ENCODE assay signal across 10 mouse cellular contexts in the genomic region with DNA sequence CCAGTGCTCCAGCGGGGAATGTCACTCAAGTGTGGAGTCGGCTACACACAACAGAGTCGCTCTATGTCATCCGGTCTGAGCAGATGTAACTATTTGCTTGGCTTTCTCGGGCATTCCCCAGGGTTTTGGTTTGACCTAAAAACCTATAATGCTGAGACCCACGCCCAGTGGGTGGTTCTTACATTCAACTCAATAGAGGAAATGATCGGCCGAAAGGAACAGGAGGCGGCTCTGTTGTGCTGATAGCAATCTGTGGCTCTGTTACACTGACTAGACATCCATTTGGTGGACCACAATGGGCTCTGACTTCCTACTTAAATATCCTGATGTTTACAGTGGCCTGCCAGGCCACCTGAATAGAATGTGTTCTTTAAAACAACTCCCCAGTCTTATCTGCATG. TPM values are rescaled to one million over a fixed set of nuclear protein-coding genes. Genes with fewer than 3 reads are reported as not detected.
DNase-seq lines count a peak whose midpoint lies in the region; ATAC-seq lines count a peak whose summit lies in the region.
"Had no signal": no experiment of that assay in that cellular context is flagged by ENCODE, and none has a peak within 500 bp of the region (broad histone marks: within the 10 kb centered on the region; RNA-seq: fewer than 3 reads in every experiment).

No protein-coding gene starts in this region.

- H3K4me2 ChIP-seq in hindbrain, embryonic 13.5 days, result no peak overlapping the region
- H3K4me2 ChIP-seq in forebrain, embryonic 14.5 days (ENCODE audit: low read length), result no peak overlapping the region
- H3K4me2 ChIP-seq: midbrain, embryonic 15.5 days had no signal

- peak; percentile 18 for DNase-seq in gastrocnemius, postnatal 14 days
- no peak for DNase-seq in gastrocnemius, postnatal 10 days
- DNase-seq in heart, postnatal 14 days, result peak; percentile 33 to 49
- peak; percentile 44 for DNase-seq in lung, postnatal 14 days
- DNase-seq in ovary, postnatal 14 days (ENCODE audit: low spot score), result no peak
- DNase-seq in forebrain, embryonic 14.5 days (ENCODE audit: low spot score), result no peak

- intact Hi-C loops in gastrocnemius, postnatal 14 days (cut with DNase I; ENCODE audit: low total_unique reads), result no loop called here
- intact Hi-C loops in heart, postnatal 14 days (cut with DNase I), result no loop called here

- peak; percentile 92 for ATAC-seq in CD4-positive, CD25-positive, alpha-beta regulatory T cell, adult 4 months
- ATAC-seq in hindbrain, embryonic 13.5 days (ENCODE audit: low FRiP score), result no peak
- no peak for ATAC-seq in forebrain, embryonic 14.5 days
- ATAC-seq: hindbrain, embryonic 16.5 days; midbrain, embryonic 15.5 days had no signal

- H3K9ac ChIP-seq in hindbrain, embryonic 13.5 days, result no peak overlapping the region
- H3K9ac ChIP-seq in forebrain, embryonic 14.5 days (ENCODE audit: low read length), result no peak overlapping the region
- H3K9ac ChIP-seq: midbrain, embryonic 15.5 days had no signal

- 74% methylated on average over 9 of the region's 9 CpGs for WGBS in hindbrain, embryonic 13.5 days
- WGBS in forebrain, embryonic 14.5 days, result 85% methylated on average over 9 of the region's 9 CpGs

- 0 out of 2 replicates have a peak, but pooled peaks cover 4% of the 10 kb centered on the region for H3K4me1 ChIP-seq in hindbrain, embryonic 13.5 days (replicated peaks)
- no peaks in the 10 kb centered on the region for H3K4me1 ChIP-seq in forebrain, embryonic 14.5 days (ENCODE audit: control insufficient read depth, insufficient read depth, low read length)
- H3K4me1 ChIP-seq: midbrain, embryonic 15.5 days had no signal

- H3K36me3 ChIP-seq in hindbrain, embryonic 13.5 days, result no peaks in the 10 kb centered on the region
- H3K36me3 ChIP-seq in forebrain, embryonic 14.5 days (ENCODE audit: control insufficient read depth, insufficient read depth, low read length), result no peaks in the 10 kb centered on the region
- H3K36me3 ChIP-seq: midbrain, embryonic 15.5 days had no signal

- H3K27ac ChIP-seq in hindbrain, embryonic 13.5 days, result no peak overlapping the region
- no peak overlapping the region for H3K27ac ChIP-seq in forebrain, embryonic 14.5 days (ENCODE audit: low read depth, low read length)
- H3K27ac ChIP-seq: midbrain, embryonic 15.5 days had no signal

- H3K4me3 ChIP-seq in hindbrain, embryonic 13.5 days, result no peak overlapping the region
- no peak overlapping the region for H3K4me3 ChIP-seq in forebrain, embryonic 14.5 days (ENCODE audit: low read depth, low read length)
- H3K4me3 ChIP-seq: midbrain, embryonic 15.5 days had no signal

- H3K9me3 ChIP-seq in hindbrain, embryonic 13.5 days, result no peaks in the 10 kb centered on the region
- H3K9me3 ChIP-seq in forebrain, embryonic 14.5 days (replicated peaks; ENCODE audit: control insufficient read depth, low read length), result no peaks in the 10 kb centered on the region
- H3K9me3 ChIP-seq: midbrain, embryonic 15.5 days had no signal

- no peaks in the 10 kb centered on the region for H3K27me3 ChIP-seq in hindbrain, embryonic 13.5 days
- H3K27me3 ChIP-seq in forebrain, embryonic 14.5 days (replicated peaks; ENCODE audit: control insufficient read depth, insufficient read depth, low read length), result no peaks in the 10 kb centered on the region
- H3K27me3 ChIP-seq: midbrain, embryonic 15.5 days had no signal

RNA-seq across cellular contexts. Expression of a gene that starts 4.4 kb away (rescaled TPM):
- 1 to 10 TPM; 2.6 to 3.7 TPM for total RNA-seq in gastrocnemius, postnatal 14 days (2021)
- total RNA-seq in gastrocnemius, postnatal 10 days (2021), result 1 to 10 TPM; 2.4 to 2.6 TPM
- 1 to 10 TPM; 5.9 to 6.8 TPM for polyA plus RNA-seq in CD4-positive, CD25-positive, alpha-beta regulatory T cell, adult 4 months (2017; shearing (Covaris generic))
- 1 to 10 TPM; 7.4 TPM for total RNA-seq in heart, postnatal 14 days (2021)
- 0.54 and 0.64 TPM in 2 replicates for polyA plus RNA-seq in hindbrain, embryonic 13.5 days (2015; fragmentation: Nextera tagmentation; extraction: Ambion mirVana)
- polyA plus RNA-seq in forebrain, embryonic 14.5 days (2014; fragmentation: Nextera tagmentation; extraction: Ambion mirVana), result 0.44 and 0.56 TPM in 2 replicates

Comparison
In these comparisons a context has a peak if more than half of its experiments do, and no peak if none do; other contexts are left out.
1. DNase-seq: peak in gastrocnemius, postnatal 14 days (single experiment), heart, postnatal 14 days (2 of 2) and lung, postnatal 14 days (single experiment); none in gastrocnemius, postnatal 10 days (single experiment), ovary, postnatal 14 days (single experiment) and forebrain, embryonic 14.5 days (single experiment).